Mouse (Mus musculus) lung, postnatal 0 days (tissue): ENCODE data around the gene Lrrn4cl. TPM values are rescaled to one million over a fixed set of nuclear protein-coding genes. Genes with fewer than 3 reads are reported as not detected.

Experiments used
- ATAC-seq: fragments of 200-750 bp; cut with Nextera tagmentation; 2 replicates; pipeline ENCODE4 v1.8.0; 2017; ENCODE audit warnings: moderate library complexity
- DNase-seq: peaks from one replicate; pipeline ENCODE4 v3.0.0-alpha.2; 2016; ENCODE audit warnings: low spot score
- H3K27ac ChIP-seq: fragments of 300-500 bp; sonication (generic); 2 replicates; pipeline ENCODE4 v1.5.1; 2014; ENCODE audit warnings: antibody characterized with exemption, mild to moderate bottlenecking, low read length, mixed read lengths
- H3K27me3 ChIP-seq: fragments of 300-500 bp; sonication (generic); replicated peaks from 2 replicates; pipeline ENCODE4 v1.6.1; 2014; ENCODE audit warnings: low read length, mixed read lengths; ENCODE audit not compliant: insufficient read depth
- H3K36me3 ChIP-seq: fragments of 300-500 bp; sonication (generic); 2 replicates; pipeline ENCODE4 v1.6.1; 2014; ENCODE audit warnings: low read length, mixed read lengths; ENCODE audit not compliant: insufficient read depth
- H3K4me1 ChIP-seq: fragments of 300-500 bp; sonication (generic); 2 replicates; pipeline ENCODE4 v1.6.1; 2014; ENCODE audit warnings: antibody characterized with exemption, low read depth, low read length, mixed read lengths; ENCODE audit not compliant: insufficient read depth
- H3K4me2 ChIP-seq: fragments of 300-500 bp; sonication (generic); replicated peaks from 2 replicates; pipeline ENCODE4 v1.6.1; 2014; ENCODE audit warnings: low read depth, mild to moderate bottlenecking, low read length, moderate library complexity, mixed read lengths
- H3K4me3 ChIP-seq: fragments of 300-500 bp; sonication (generic); 2 replicates; pipeline ENCODE4 v1.5.1; 2014; ENCODE audit warnings: low read depth, low read length
- H3K9ac ChIP-seq: fragments of 300-500 bp; sonication (generic); replicated peaks from 2 replicates; pipeline ENCODE4 v1.6.1; 2014; ENCODE audit warnings: low read depth, mild to moderate bottlenecking
- H3K9me3 ChIP-seq: fragments of 300-500 bp; sonication (generic); 2 replicates; pipeline ENCODE4 v1.6.1; 2016; ENCODE audit warnings: low read length, mixed read lengths
- CTCF ChIP-seq: IDR thresholded peaks from 2 replicates; pipeline ENCODE4 v1.5.1; 2016; ENCODE audit warnings: antibody characterized with exemption, mild to moderate bottlenecking
- EP300 ChIP-seq: IDR thresholded peaks from 2 replicates; pipeline ENCODE4 v1.6.1; 2016; ENCODE audit warnings: antibody characterized with exemption, mild to moderate bottlenecking, control low read depth
- WGBS: fragments of 180-500 bp; shearing (Covaris S2); extraction: QIAGEN DNeasy Blood & Tissue Kit; methylation state at CpG from one replicate; pipeline ENCODE4 v1.1.7; 2014; 5-methylcytosine and 5-hydroxymethylcytosine counted together
- polyA plus RNA-seq: library from polyadenylated mRNA; unstranded; fragments of >200 nt; fragmentation: Nextera tagmentation; extraction: Ambion mirVana; gene quantifications from 2 replicates; pipeline ENCODE4 v1.2.1, GENCODE M21; 2015

The Lrrn4cl gene
- polyA plus RNA-seq, 1 experiment from 2014 or later, result 1.9 TPM

GRCm38 (mm10) chr19:8837251-8837791, 13.2 kb upstream of the Lrrn4cl start, which contains the start of gene Bscl2:
Gene Bscl2, plus strand, starts transcription at chr19:8837467.
- Histone ChIP-seq H3K4me1 (peaks cover 10% of the 10 kb centered on the region; the same call in 1 of the 2 replicates), H3K36me3 (peaks cover 13% of the 10 kb centered on the region; the same call in 1 of the 2 replicates), H3K4me2 (peak within 1 kb of the TSS; percentile 82), H3K9me3 (no peaks in the 10 kb centered on the region), H3K9ac (peak within 1 kb of the TSS; percentile 78), H3K27ac (peak within 1 kb of the TSS; percentile 91), H3K4me3 (peak within 1 kb of the TSS; percentile 68), H3K27me3 (no peaks in the 10 kb centered on the region)
- WGBS, result under 1% methylated on average over 34 of the region's 38 CpGs
- peak; percentile 91 for DNase-seq
- peak; percentile 65 for TF ChIP-seq CTCF
- no peak; the same call in 1 of the 2 replicates for TF ChIP-seq EP300
- peak; percentile 83 for ATAC-seq

DNA sequence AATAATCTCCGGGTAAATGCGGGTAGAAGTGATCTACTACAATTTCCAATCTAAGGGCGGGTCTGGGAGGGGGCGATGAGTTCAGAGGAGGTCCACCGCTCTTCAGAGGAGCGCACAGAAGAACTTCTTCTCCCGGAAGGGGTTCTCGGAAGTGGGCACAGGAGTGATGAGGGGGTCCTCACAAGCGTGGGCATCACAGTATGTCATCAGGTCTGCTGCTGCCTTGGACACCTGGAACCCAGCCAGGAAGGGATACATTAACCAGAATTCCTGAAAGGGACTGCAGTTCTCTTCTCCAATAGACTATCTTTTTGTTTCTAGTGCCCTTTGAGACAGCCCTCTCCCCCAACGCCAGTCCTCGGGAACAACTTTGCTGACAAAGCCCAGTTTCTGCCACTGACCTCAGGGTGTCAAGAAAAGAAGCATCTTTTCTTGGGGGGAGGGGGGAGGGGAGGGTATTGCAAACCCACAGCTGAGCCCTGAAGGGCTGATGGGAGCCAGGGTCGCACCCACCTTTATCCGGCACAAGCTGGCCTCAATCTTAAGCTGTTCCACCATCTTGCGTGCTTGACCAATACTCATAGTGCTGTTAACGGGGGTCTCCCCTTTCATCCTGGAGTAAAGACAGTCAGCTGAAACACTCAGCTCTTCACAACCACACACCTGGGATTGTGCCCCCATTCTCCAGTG, 12.4 kb upstream of the Lrrn4cl start:
- Histone ChIP-seq H3K9ac (peak overlapping the region; percentile 78), H3K4me1 (peaks cover 10% of the 10 kb centered on the region; the same call in 1 of the 2 replicates), H3K36me3 (0 out of 2 replicates have a peak, but pooled peaks cover 6% of the 10 kb centered on the region), H3K27ac (peak overlapping the region; percentile 91), H3K4me2 (peak overlapping the region; percentile 82), H3K9me3 (no peaks in the 10 kb centered on the region), H3K27me3 (no peaks in the 10 kb centered on the region), H3K4me3 (peak overlapping the region; percentile 68)
- 16% methylated on average over 15 of the region's 15 CpGs for WGBS
- TF ChIP-seq CTCF, result no peak
- no peak for TF ChIP-seq EP300
- DNase-seq (peak; percentile 66), ATAC-seq (0 out of 2 replicates have a peak, but pooled peaks have one; percentile 1)

DNA sequence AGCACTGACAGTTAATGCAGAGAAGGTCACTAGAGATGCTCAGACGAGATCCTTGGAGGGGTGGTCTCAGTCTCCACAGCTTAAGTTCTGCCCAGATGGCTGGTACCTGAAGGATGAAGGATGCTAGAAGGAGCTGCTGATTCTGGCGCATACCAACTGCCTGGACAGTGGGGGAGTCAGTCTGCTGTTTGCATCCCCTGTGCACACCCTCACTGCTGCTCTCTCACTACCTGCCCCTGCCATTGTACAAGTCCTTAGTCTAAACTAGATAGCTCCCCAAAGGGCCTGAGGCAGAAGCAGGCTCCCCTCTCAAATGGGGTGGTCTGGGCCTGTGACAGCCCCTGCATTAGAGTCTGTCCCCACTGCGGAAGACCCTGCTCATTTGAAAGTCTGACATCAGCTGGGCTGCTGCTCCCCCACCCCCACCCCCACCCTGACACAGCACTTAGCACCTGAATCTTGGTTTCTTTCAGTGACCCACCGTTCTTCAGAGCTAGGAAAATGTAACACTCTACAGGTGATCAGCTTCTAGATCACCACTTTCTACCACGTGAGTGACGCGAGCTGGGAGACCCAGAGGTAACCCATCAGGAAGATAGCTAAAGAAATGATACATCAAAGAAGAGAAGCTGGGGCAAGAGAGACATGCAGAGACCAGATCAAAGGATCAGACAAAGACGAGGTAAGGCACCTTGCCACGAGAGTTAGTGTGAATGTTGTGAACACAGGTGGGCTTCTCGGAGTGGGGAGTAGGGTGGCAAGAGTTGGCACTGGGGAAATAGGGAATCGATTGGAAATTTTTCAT, 11.3 kb upstream of the Lrrn4cl start, which contains the start of gene Gng3:
Gng3 (minus strand) TSS at position 92 of the 805 bp plus-strand sequence.
- Histone ChIP-seq H3K9ac (peak within 1 kb of the TSS; percentile 78), H3K4me1 (peaks cover 10% of the 10 kb centered on the region; the same call in 1 of the 2 replicates), H3K9me3 (no peaks in the 10 kb centered on the region), H3K4me2 (peak within 1 kb of the TSS; percentile 82), H3K4me3 (peak within 1 kb of the TSS; percentile 68), H3K27me3 (no peaks in the 10 kb centered on the region), H3K27ac (peak within 1 kb of the TSS; percentile 91; the same call in 1 of the 2 replicates), H3K36me3 (0 out of 2 replicates have a peak, but pooled peaks cover 4% of the 10 kb centered on the region)
- WGBS, result 74% methylated on average over 11 of the region's 11 CpGs
- no peak for ATAC-seq
- DNase-seq, result no peak
- TF ChIP-seq CTCF (no peak), EP300 (no peak)

- DNase-seq (peak; percentile 90), ATAC-seq (peak; percentile 68)
- WGBS, result 25% methylated on average over 29 of the region's 29 CpGs
- H3K4me1 ChIP-seq, result peaks cover 10% of the 10 kb centered on the region; the same call in 1 of the 2 replicates
- no peaks in the 10 kb centered on the region for H3K36me3 ChIP-seq
- H3K4me3 ChIP-seq, result peak overlapping the region; percentile 54
- H3K9ac ChIP-seq, result peak overlapping the region; percentile 50; the same call in 1 of the 2 replicates
- H3K27ac ChIP-seq, result peak overlapping the region; percentile 44; the same call in 1 of the 2 replicates
- TF ChIP-seq CTCF, result peak; percentile 42
- no peak for TF ChIP-seq EP300
- no peaks in the 10 kb centered on the region for H3K9me3 ChIP-seq
- peak overlapping the region; percentile 71 for H3K4me2 ChIP-seq
- no peaks in the 10 kb centered on the region for H3K27me3 ChIP-seq
Measured at GRCm38 (mm10) chr19:8839908-8840791, 10.4 kb upstream of the Lrrn4cl start.

DNA sequence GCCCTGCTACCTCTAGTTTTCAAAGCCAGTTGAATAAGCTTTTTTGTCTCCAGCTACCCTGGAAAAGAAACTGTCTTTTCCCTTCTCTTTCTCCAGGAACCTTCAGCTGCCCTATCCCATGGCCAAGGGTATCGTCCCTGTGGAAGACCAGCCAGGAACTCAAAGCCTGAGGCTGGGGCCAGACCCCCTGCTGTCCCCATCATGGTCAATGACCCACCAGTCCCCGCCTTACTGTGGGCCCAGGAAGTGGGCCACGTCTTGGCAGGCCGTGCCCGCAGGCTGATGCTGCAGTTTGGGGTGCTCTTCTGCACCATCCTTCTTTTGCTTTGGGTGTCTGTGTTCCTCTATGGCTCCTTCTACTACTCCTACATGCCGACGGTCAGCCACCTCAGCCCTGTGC, 9.6 kb upstream of the Lrrn4cl start:
- no peak for TF ChIP-seq EP300
- no peak for TF ChIP-seq CTCF
- ATAC-seq (no peak), DNase-seq (no peak)
- Histone ChIP-seq H3K36me3 (no peaks in the 10 kb centered on the region), H3K4me1 (peaks cover 10% of the 10 kb centered on the region; the same call in 1 of the 2 replicates), H3K27ac (peak overlapping the region; percentile 44; the same call in 1 of the 2 replicates), H3K9ac (peak overlapping the region; percentile 50; the same call in 1 of the 2 replicates), H3K4me3 (peak overlapping the region; percentile 54), H3K27me3 (no peaks in the 10 kb centered on the region), H3K4me2 (peak overlapping the region; percentile 71), H3K9me3 (no peaks in the 10 kb centered on the region)
- WGBS, result 91% methylated on average over 7 of the region's 7 CpGs
